Mouse (Mus musculus) liver, postnatal 0 days (tissue): ENCODE results near the gene Nmnat2.

Source experiments
- CTCF ChIP-seq: sonication (generic); IDR thresholded peaks from 2 replicates; pipeline ENCODE4 v1.5.1; 2016; ENCODE audit warnings: antibody characterized with exemption, low read depth
- EP300 ChIP-seq: IDR thresholded peaks from 2 replicates; pipeline ENCODE4 v1.6.1; 2016; ENCODE audit warnings: antibody characterized with exemption, low read depth, mild to moderate bottlenecking

DNA sequence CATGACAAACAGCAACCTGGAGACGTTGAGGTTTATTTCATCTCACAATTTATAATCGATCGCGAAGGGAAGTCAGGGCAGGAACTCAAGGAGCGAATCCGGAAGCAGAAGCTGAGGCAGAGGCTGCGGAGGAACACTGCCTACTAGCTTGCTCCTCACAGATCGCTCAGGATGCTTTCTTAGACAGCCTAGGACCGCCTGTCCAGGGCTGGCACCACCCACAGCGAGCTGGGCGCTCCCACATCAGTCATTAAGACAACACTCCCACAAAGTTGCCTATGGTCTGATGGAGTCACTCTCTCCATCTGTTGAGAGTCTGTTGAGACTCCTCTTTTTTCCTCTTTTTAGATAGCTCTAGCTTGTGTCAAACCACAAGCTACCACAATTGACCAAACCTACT is 20.8 kb upstream of the Nmnat2 start:
- no peak for TF ChIP-seq CTCF
- no peak for TF ChIP-seq EP300
